ENCODE assay signal across 17 mouse cellular contexts in the genomic region with DNA sequence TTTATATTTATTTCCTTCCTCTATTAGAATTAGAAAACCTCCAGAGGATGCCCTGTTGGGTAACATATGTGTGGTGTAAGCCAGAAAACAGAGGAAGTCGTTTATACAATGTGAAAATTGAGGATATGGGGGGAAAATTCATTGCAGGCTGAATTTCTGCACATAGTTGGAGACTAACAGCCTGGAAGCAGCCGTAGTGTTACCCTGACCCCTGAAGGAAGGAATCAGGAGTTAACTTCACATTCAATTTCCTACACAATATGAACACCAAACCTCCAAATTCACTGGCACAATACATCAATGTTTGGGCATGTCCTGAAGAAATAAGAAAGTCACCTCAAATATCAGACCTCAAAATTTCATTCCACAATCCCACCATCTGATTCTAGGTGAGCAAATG. TPM values are rescaled to one million over a fixed set of nuclear protein-coding genes. Genes with fewer than 3 reads are reported as not detected.
A peak's percentile ranks its signal among the peaks of the same experiment; 100 is the strongest.
DNase-seq lines count a peak whose midpoint lies in the region; ATAC-seq lines count a peak whose summit lies in the region.
"Had no signal": no experiment of that assay in that cellular context is flagged by ENCODE, and none has a peak within 500 bp of the region (broad histone marks: within the 10 kb centered on the region; RNA-seq: fewer than 3 reads in every experiment).

No protein-coding gene starts in this region.

- H3K36me3 ChIP-seq in hindbrain, embryonic 12.5 days = no peaks in the 10 kb centered on the region
- H3K36me3 ChIP-seq in hindbrain, embryonic 11.5 days (ENCODE audit: control insufficient read depth, insufficient read depth, low read length) = no peaks in the 10 kb centered on the region
- no peaks in the 10 kb centered on the region for H3K36me3 ChIP-seq in midbrain, embryonic 14.5 days (ENCODE audit: control insufficient read depth, insufficient read depth, low read length)
- H3K36me3 ChIP-seq in midbrain, embryonic 11.5 days (ENCODE audit: control insufficient read depth, insufficient read depth, low read length) = no peaks in the 10 kb centered on the region
- H3K36me3 ChIP-seq in hindbrain, embryonic 15.5 days = no peaks in the 10 kb centered on the region
- no peaks in the 10 kb centered on the region for H3K36me3 ChIP-seq in neural tube, embryonic 15.5 days
- H3K36me3 ChIP-seq: embryonic facial prominence, embryonic 10.5 days; heart, embryonic 10.5 days; limb, embryonic 15.5 days had no signal

- no peak overlapping the region for H3K9ac ChIP-seq in hindbrain, embryonic 12.5 days
- H3K9ac ChIP-seq in hindbrain, embryonic 11.5 days (ENCODE audit: low read depth, low read length) = no peak overlapping the region
- H3K9ac ChIP-seq in midbrain, embryonic 14.5 days (replicated peaks; ENCODE audit: low read length) = no peak overlapping the region
- H3K9ac ChIP-seq in midbrain, embryonic 11.5 days (ENCODE audit: low read length) = no peak overlapping the region
- H3K9ac ChIP-seq in hindbrain, embryonic 15.5 days = no peak overlapping the region
- H3K9ac ChIP-seq in neural tube, embryonic 15.5 days (replicated peaks) = no peak overlapping the region
- H3K9ac ChIP-seq: limb, embryonic 15.5 days; liver, postnatal 0 days had no signal

- no peaks in the 10 kb centered on the region for H3K4me1 ChIP-seq in hindbrain, embryonic 12.5 days
- no peaks in the 10 kb centered on the region for H3K4me1 ChIP-seq in hindbrain, embryonic 11.5 days (replicated peaks; ENCODE audit: control insufficient read depth, insufficient read depth, low read length)
- H3K4me1 ChIP-seq in midbrain, embryonic 14.5 days (ENCODE audit: control insufficient read depth, insufficient read depth, low read length) = no peaks in the 10 kb centered on the region
- H3K4me1 ChIP-seq in midbrain, embryonic 11.5 days (ENCODE audit: control insufficient read depth, insufficient read depth, low read length) = no peaks in the 10 kb centered on the region
- no peaks in the 10 kb centered on the region for H3K4me1 ChIP-seq in hindbrain, embryonic 15.5 days (replicated peaks)
- no peaks in the 10 kb centered on the region for H3K4me1 ChIP-seq in neural tube, embryonic 15.5 days
- H3K4me1 ChIP-seq: embryonic facial prominence, embryonic 10.5 days; heart, embryonic 10.5 days; limb, embryonic 15.5 days had no signal

- WGBS in hindbrain, embryonic 12.5 days = 45% methylated on average over 2 of the region's 2 CpGs
- 47% methylated on average over 2 of the region's 2 CpGs for WGBS in hindbrain, embryonic 11.5 days
- 44% methylated on average over 2 of the region's 2 CpGs for WGBS in midbrain, embryonic 14.5 days
- WGBS in midbrain, embryonic 11.5 days = 52% methylated on average over 2 of the region's 2 CpGs
- WGBS in hindbrain, embryonic 15.5 days = 20% methylated on average over 2 of the region's 2 CpGs
- WGBS in neural tube, embryonic 15.5 days = 21% methylated on average over 2 of the region's 2 CpGs

- H3K4me3 ChIP-seq in hindbrain, embryonic 12.5 days = no peak overlapping the region
- no peak overlapping the region for H3K4me3 ChIP-seq in hindbrain, embryonic 11.5 days (ENCODE audit: low read depth, low read length)
- peak overlapping the region; percentile 45 for H3K4me3 ChIP-seq in midbrain, embryonic 14.5 days (replicated peaks; ENCODE audit: low read depth, low read length)
- H3K4me3 ChIP-seq in midbrain, embryonic 11.5 days (ENCODE audit: low read depth, low read length) = no peak overlapping the region
- H3K4me3 ChIP-seq in hindbrain, embryonic 15.5 days = peak overlapping the region; percentile 47
- H3K4me3 ChIP-seq in neural tube, embryonic 15.5 days (replicated peaks) = peak overlapping the region; percentile 44
- H3K4me3 ChIP-seq: embryonic facial prominence, embryonic 10.5 days; heart, embryonic 10.5 days; limb, embryonic 15.5 days had no signal

- DNase-seq in hindbrain, embryonic 11.5 days (ENCODE audit: low spot score) = no peak
- DNase-seq in midbrain, embryonic 14.5 days = peak; percentile 43
- DNase-seq in midbrain, embryonic 11.5 days (ENCODE audit: low spot score, missing footprints) = no peak
- DNase-seq: adrenal gland, postnatal 25 days; heart, postnatal 10 days; liver, postnatal 0 days; lung, postnatal 36 days; thymus, postnatal 36 days had no signal

- H3K9me3 ChIP-seq in hindbrain, embryonic 12.5 days (replicated peaks) = no peaks in the 10 kb centered on the region
- no peaks in the 10 kb centered on the region for H3K9me3 ChIP-seq in hindbrain, embryonic 11.5 days (ENCODE audit: control insufficient read depth, low read length)
- H3K9me3 ChIP-seq in midbrain, embryonic 14.5 days (ENCODE audit: control insufficient read depth, low read length) = no peaks in the 10 kb centered on the region
- no peaks in the 10 kb centered on the region for H3K9me3 ChIP-seq in midbrain, embryonic 11.5 days (ENCODE audit: control insufficient read depth, low read length)
- no peaks in the 10 kb centered on the region for H3K9me3 ChIP-seq in hindbrain, embryonic 15.5 days
- no peaks in the 10 kb centered on the region for H3K9me3 ChIP-seq in neural tube, embryonic 15.5 days (replicated peaks)
- H3K9me3 ChIP-seq: embryonic facial prominence, embryonic 10.5 days; heart, embryonic 10.5 days; limb, embryonic 15.5 days had no signal

- no peak for ATAC-seq in hindbrain, embryonic 12.5 days (ENCODE audit: low FRiP score)
- ATAC-seq in hindbrain, embryonic 11.5 days (ENCODE audit: low FRiP score) = no peak
- ATAC-seq in midbrain, embryonic 14.5 days (ENCODE audit: low FRiP score, low TSS enrichment) = no peak
- no peak for ATAC-seq in midbrain, embryonic 11.5 days (ENCODE audit: low FRiP score)
- ATAC-seq in hindbrain, embryonic 15.5 days (ENCODE audit: low FRiP score, low read depth) = no peak
- ATAC-seq in neural tube, embryonic 15.5 days (ENCODE audit: low FRiP score) = no peak
- no peak for ATAC-seq in megakaryocyte progenitor cell, adult 5-6 weeks (replicated peaks; ENCODE audit: poor library complexity)
- ATAC-seq: inflammation-experienced regulatory T-cells, adult 6 months; liver, postnatal 0 days had no signal

- H3K27ac ChIP-seq in hindbrain, embryonic 12.5 days = no peak overlapping the region
- H3K27ac ChIP-seq in hindbrain, embryonic 11.5 days (ENCODE audit: low read depth, low read length) = no peak overlapping the region
- no peak overlapping the region for H3K27ac ChIP-seq in midbrain, embryonic 14.5 days (replicated peaks; ENCODE audit: low read depth, low read length)
- H3K27ac ChIP-seq in midbrain, embryonic 11.5 days (ENCODE audit: low read depth, low read length) = no peak overlapping the region
- no peak overlapping the region for H3K27ac ChIP-seq in hindbrain, embryonic 15.5 days (replicated peaks)
- no peak overlapping the region for H3K27ac ChIP-seq in neural tube, embryonic 15.5 days (replicated peaks)
- H3K27ac ChIP-seq: embryonic facial prominence, embryonic 10.5 days; heart, embryonic 10.5 days; limb, embryonic 15.5 days had no signal

- 0 out of 2 replicates have a peak overlapping the region, but pooled peaks have one; percentile 6 for H3K4me2 ChIP-seq in hindbrain, embryonic 12.5 days (replicated peaks)
- H3K4me2 ChIP-seq in hindbrain, embryonic 11.5 days (replicated peaks; ENCODE audit: low read depth, low read length) = no peak overlapping the region
- peak overlapping the region; percentile 53 for H3K4me2 ChIP-seq in midbrain, embryonic 14.5 days (ENCODE audit: low read length)
- H3K4me2 ChIP-seq in midbrain, embryonic 11.5 days = no peak overlapping the region
- peak overlapping the region; percentile 55 for H3K4me2 ChIP-seq in hindbrain, embryonic 15.5 days
- H3K4me2 ChIP-seq in neural tube, embryonic 15.5 days = peak overlapping the region; percentile 56
- H3K4me2 ChIP-seq: limb, embryonic 15.5 days had no signal

- H3K27me3 ChIP-seq in hindbrain, embryonic 12.5 days = no peaks in the 10 kb centered on the region
- H3K27me3 ChIP-seq in hindbrain, embryonic 11.5 days (ENCODE audit: control insufficient read depth, insufficient read depth, low read length) = no peaks in the 10 kb centered on the region
- H3K27me3 ChIP-seq in midbrain, embryonic 14.5 days (ENCODE audit: control insufficient read depth, insufficient read depth, low read length) = no peaks in the 10 kb centered on the region
- H3K27me3 ChIP-seq in midbrain, embryonic 11.5 days (ENCODE audit: control insufficient read depth, insufficient read depth, low read length) = no peaks in the 10 kb centered on the region; the same call in 1 of the 2 replicates
- H3K27me3 ChIP-seq in hindbrain, embryonic 15.5 days = no peaks in the 10 kb centered on the region
- no peaks in the 10 kb centered on the region for H3K27me3 ChIP-seq in neural tube, embryonic 15.5 days (replicated peaks)
- H3K27me3 ChIP-seq: limb, embryonic 15.5 days had no signal

RNA-seq across cellular contexts. Expression of a gene that starts 3.2 kb away (rescaled TPM):
- 2.4 and 2.6 TPM in 2 replicates for polyA plus RNA-seq in hindbrain, embryonic 12.5 days (2016; fragmentation: Nextera tagmentation; extraction: Ambion mirVana)
- 0.67 and 1.7 TPM in 2 replicates for polyA plus RNA-seq in hindbrain, embryonic 11.5 days (2014; fragmentation: Nextera tagmentation; extraction: Ambion mirVana)
- polyA plus RNA-seq in midbrain, embryonic 14.5 days (2014; fragmentation: Nextera tagmentation; extraction: Ambion mirVana) = 4.4 and 6.8 TPM in 2 replicates
- polyA plus RNA-seq in midbrain, embryonic 11.5 days (2014; fragmentation: Nextera tagmentation; extraction: Ambion mirVana) = 0.22 and 0.53 TPM in 2 replicates
- 4.1 and 4.7 TPM in 2 replicates for polyA plus RNA-seq in hindbrain, embryonic 15.5 days (2015; fragmentation: Nextera tagmentation; extraction: Ambion mirVana)
- 4.5 and 5.8 TPM in 2 replicates for polyA plus RNA-seq in neural tube, embryonic 15.5 days (2015; fragmentation: Nextera tagmentation; extraction: Ambion mirVana)
- not detected in 2 replicates for total RNA-seq in megakaryocyte progenitor cell, adult 5-6 weeks (2015)
- not detected in 2 replicates for total RNA-seq in megakaryocyte progenitor cell, adult 5-6 weeks (2017)
- total RNA-seq: neutrophil, adult 5-6 weeks had no signal
- polyA plus RNA-seq: inflammation-experienced regulatory T-cells, adult 6 months; liver, postnatal 0 days had no signal

Comparison
In these comparisons a context has a peak if more than half of its experiments do, and no peak if none do; other contexts are left out.
1. H3K4me2 ChIP-seq: peak in hindbrain, embryonic 12.5 days (single experiment), midbrain, embryonic 14.5 days (single experiment), hindbrain, embryonic 15.5 days (single experiment) and neural tube, embryonic 15.5 days (single experiment); none in hindbrain, embryonic 11.5 days (single experiment) and midbrain, embryonic 11.5 days (single experiment).
2. H3K4me3 ChIP-seq: peak in midbrain, embryonic 14.5 days (single experiment), hindbrain, embryonic 15.5 days (single experiment) and neural tube, embryonic 15.5 days (single experiment); none in hindbrain, embryonic 12.5 days (single experiment), hindbrain, embryonic 11.5 days (single experiment) and midbrain, embryonic 11.5 days (single experiment).